Mouse (Mus musculus) ovary, adult 18-20 months (tissue): ENCODE results near the gene Olfr59.

ENCODE experiments used
- DNase-seq: peaks from one replicate; pipeline ENCODE4 v3.0.0; 2022; ENCODE audit warnings: low spot score, mixed read lengths

Olfr59 gene

DNA sequence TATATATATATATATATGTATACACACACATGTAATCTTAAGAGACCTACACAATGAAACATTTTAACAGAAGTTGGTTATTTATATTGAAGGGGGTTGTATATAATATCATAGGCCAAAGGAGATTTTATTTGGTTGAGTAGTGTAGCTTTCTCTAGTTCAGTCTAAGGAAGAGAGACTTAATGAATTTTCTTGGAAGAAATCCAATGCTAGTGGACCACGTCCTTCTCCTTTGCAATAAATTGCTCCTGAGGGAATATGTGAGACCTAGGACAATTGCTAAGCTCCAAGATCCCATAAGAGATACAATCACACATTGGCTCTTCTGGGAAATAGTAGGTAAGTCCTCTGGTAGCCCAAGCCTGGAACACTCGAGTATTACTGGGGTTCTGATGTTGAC lies at the start of gene Olfr59:
Gene Olfr59 (plus strand): TSS at position 301 of the 400 bp plus-strand sequence.
- DNase-seq, result no peak

DNA sequence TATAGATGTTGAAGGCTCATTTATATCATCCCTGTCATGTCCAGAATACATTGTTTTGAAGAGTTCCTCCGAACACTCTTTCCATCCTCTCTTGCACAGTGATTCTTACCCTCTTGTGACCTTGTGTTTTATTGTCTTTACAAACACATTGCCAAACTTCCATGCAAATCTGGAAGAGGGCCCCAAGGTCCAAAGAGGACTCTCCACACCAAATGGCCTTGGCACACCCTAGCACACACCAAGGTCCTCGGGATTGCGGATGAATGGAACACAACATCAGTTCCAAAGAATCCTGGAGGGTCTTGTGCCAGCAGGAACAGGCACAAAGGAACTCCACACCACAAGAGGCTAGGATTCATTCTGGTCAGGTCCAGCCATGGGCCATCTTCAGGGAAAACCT lies 42.3 kb upstream of the Olfr59 start:
- peak; percentile 27 for DNase-seq

DNA sequence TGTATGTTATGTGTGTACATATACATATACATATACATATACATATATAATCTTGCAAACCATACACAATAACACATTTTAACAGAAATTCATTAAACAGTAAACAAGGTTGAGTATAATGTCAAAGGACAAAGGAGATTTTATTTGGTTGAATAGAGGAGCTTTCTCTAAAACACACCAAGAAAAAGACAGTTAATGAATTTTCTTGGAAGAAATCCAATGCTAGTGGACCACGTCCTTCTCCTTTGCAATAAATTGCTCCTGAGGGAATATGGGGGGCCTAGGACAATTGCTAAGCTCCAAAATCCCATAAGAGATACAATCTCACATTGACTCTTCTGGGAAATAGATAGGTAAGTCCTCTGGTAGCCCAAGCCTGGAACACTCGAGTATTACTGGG lies 24.0 kb upstream of the Olfr59 start, which contains the start of gene Olfr406:
Gene Olfr406 (plus strand): TSS at position 301 of the 400 bp plus-strand sequence.
- DNase-seq, result no peak

DNA sequence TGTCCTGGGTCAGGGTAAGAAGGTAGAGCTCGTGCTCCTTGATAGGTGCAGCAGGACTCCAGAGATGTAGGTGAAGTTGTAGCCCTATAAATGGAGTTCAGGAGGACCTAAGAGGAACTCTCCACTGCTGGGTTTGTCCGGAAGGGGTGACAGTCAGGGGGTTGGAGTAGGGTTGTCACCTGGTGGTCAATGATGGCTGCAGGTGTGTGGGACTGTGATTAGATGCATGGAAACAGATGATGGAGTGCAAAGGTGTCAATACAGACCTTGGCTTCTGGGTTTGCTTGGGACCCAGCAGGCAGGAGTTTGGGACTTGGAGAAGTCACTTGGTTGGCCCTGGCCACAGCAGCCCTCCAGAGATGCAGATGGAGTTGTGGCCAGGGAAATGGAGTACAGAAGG lies 3.7 kb downstream of the Olfr59 start:
- DNase-seq, result no peak

DNA sequence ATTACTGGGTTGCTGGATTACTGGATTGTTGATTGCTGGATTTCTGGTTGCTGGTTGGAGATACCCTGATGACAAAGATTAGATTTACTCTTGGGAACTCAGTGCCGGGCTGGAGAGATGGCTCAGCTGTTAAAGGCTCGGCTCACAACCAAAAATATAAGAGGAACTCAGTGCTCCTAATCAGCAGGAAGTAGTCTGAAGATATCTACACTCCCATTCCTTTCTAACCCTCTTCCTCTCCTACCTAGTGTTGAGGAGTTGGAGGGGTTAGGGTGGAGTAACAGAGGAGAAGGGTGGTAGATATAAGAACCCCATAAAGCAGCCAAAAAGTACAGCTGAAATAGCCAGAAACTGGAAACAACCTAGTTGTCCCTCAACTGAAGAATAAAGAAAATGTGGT lies 42.5 kb downstream of the Olfr59 start:
- DNase-seq, result no peak

DNA sequence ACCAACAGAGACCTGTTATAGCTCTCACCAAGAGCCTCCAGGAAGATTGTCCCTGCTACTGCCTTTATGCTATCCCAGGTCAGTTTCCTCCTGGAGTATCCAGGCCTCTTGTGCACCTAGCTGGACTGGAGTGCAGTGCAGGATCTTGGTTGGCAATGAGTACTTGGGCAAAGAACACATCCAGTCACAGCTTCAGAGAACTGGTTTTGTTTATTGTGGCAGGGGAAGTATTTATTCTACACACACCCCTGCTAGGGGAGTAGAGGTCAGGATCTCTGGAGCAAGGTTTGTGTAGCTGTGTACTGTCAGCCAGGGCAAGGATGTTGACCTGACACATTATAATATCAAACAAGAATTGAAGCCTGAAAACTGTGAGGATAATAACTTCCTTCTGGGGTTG lies 45.2 kb downstream of the Olfr59 start:
- no peak for DNase-seq

DNA sequence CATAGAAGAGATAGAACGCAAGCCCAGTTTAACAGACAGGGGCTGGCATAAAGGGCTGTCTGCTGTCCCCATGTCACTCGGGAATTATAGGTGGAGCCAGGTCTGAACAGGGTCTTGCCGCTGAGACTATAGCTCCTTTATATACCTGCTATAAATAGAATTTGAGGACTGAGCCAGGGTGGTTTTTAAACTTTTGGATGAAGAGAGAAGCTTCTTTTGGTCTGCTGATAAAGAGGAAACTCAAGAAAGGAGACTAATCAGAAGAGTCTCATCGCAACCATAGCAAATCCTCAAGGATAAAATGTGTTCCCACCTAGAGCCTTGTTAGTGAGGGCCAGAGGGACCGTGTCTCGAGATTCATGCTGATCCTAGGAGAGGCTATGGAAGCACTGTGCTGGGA lies 54.4 kb downstream of the Olfr59 start, which contains the start of gene Olfr410:
Gene Olfr410 (minus strand): TSS at position 101 of the 400 bp plus-strand sequence.
- no peak for DNase-seq
